Mouse (Mus musculus) stomach, embryonic 14.5 days (tissue): ENCODE results near the gene Tenm4. TPM values are rescaled to one million over a fixed set of nuclear protein-coding genes. Genes with fewer than 3 reads are reported as not detected.

Experiments
- ATAC-seq: fragments of 200-750 bp; cut with Nextera tagmentation; 2 replicates; pipeline ENCODE4 v1.8.0; 2017; ENCODE audit warnings: low read depth, moderate TSS enrichment; ENCODE audit not compliant: insufficient number of reproducible peaks, insufficient read depth, low FRiP score
- H3K27ac ChIP-seq: fragments of 300-500 bp; sonication (generic); 2 replicates; pipeline ENCODE4 v1.5.1; 2014; ENCODE audit warnings: mild to moderate bottlenecking, low read length, moderate library complexity, mixed read lengths
- H3K27me3 ChIP-seq: fragments of 300-500 bp; sonication (generic); 2 replicates; pipeline ENCODE4 v1.6.1; 2014; ENCODE audit warnings: low read length, control low read depth, mixed read lengths; ENCODE audit not compliant: control insufficient read depth, insufficient read depth
- H3K36me3 ChIP-seq: fragments of 300-500 bp; sonication (generic); 2 replicates; pipeline ENCODE4 v1.6.1; 2014; ENCODE audit warnings: mild to moderate bottlenecking, control low read depth, low read length, moderate library complexity, mixed read lengths; ENCODE audit not compliant: control insufficient read depth, insufficient read depth
- H3K4me1 ChIP-seq: fragments of 300-500 bp; sonication (generic); 2 replicates; pipeline ENCODE4 v1.6.1; 2014; ENCODE audit warnings: low read length, control low read depth, mixed read lengths; ENCODE audit not compliant: control insufficient read depth, insufficient read depth
- H3K4me2 ChIP-seq: fragments of 300-500 bp; sonication (generic); replicated peaks from 2 replicates; pipeline ENCODE4 v1.6.1; 2014; ENCODE audit warnings: low read depth, low read length, control low read depth
- H3K4me3 ChIP-seq: fragments of 300-500 bp; sonication (generic); 2 replicates; pipeline ENCODE4 v1.5.1; 2014; ENCODE audit warnings: low read depth, low read length, control low read depth
- H3K9ac ChIP-seq: fragments of 300-500 bp; sonication (generic); replicated peaks from 2 replicates; pipeline ENCODE4 v1.6.1; 2014; ENCODE audit warnings: low read depth, mild to moderate bottlenecking, control low read depth, low read length, moderate library complexity, mixed read lengths
- H3K9me3 ChIP-seq: fragments of 300-500 bp; sonication (generic); 2 replicates; pipeline ENCODE4 v1.6.1; 2016; ENCODE audit warnings: low read depth, low read length, control low read depth; ENCODE audit not compliant: control insufficient read depth
- WGBS: fragments of 180-500 bp; shearing (Covaris S2); extraction: QIAGEN DNeasy Blood & Tissue Kit; methylation state at CpG from one replicate; pipeline ENCODE4 v1.1.7; 2014; 5-methylcytosine and 5-hydroxymethylcytosine counted together
- polyA plus RNA-seq: library from polyadenylated mRNA; unstranded; fragments of >200 nt; fragmentation: Nextera tagmentation; extraction: Ambion mirVana; gene quantifications from 2 replicates; pipeline ENCODE4 v1.2.1, GENCODE M21; 2014

The Tenm4 gene
- polyA plus RNA-seq, 1 experiment from 2014 or later = 28.8 TPM

GRCm38 (mm10) chr7:96455957-96456356 is 284.9 kb downstream of the Tenm4 start:
- Histone ChIP-seq H3K27ac (no peak overlapping the region), H3K27me3 (no peaks in the 10 kb centered on the region), H3K4me1 (no peaks in the 10 kb centered on the region), H3K4me3 (no peak overlapping the region), H3K36me3 (no peaks in the 10 kb centered on the region), H3K9me3 (no peaks in the 10 kb centered on the region), H3K4me2 (no peak overlapping the region), H3K9ac (no peak overlapping the region)
- ATAC-seq = no peak
- WGBS = 53% methylated on average over 2 of the region's 2 CpGs

- Histone ChIP-seq H3K4me1 (no peaks in the 10 kb centered on the region), H3K27me3 (no peaks in the 10 kb centered on the region), H3K27ac (no peak overlapping the region), H3K36me3 (no peaks in the 10 kb centered on the region), H3K9me3 (no peaks in the 10 kb centered on the region), H3K4me3 (no peak overlapping the region), H3K9ac (no peak overlapping the region), H3K4me2 (no peak overlapping the region)
- 60% methylated on average over 2 of the region's 2 CpGs for WGBS
- no peak for ATAC-seq
Observed at GRCm38 (mm10) chr7:96456618-96457017, 285.6 kb downstream of the Tenm4 start.

GRCm38 (mm10) chr7:96457891-96458290 is 286.8 kb downstream of the Tenm4 start:
- Histone ChIP-seq H3K27me3 (no peaks in the 10 kb centered on the region), H3K36me3 (no peaks in the 10 kb centered on the region), H3K4me3 (no peak overlapping the region), H3K4me1 (no peaks in the 10 kb centered on the region), H3K9me3 (no peaks in the 10 kb centered on the region), H3K27ac (no peak overlapping the region), H3K4me2 (no peak overlapping the region), H3K9ac (no peak overlapping the region)
- WGBS = 80% methylated on average over 2 of the region's 2 CpGs
- ATAC-seq = no peak

GRCm38 (mm10) chr7:96458992-96459391 is 287.9 kb downstream of the Tenm4 start:
- no peaks in the 10 kb centered on the region for H3K9me3 ChIP-seq
- H3K4me3 ChIP-seq = no peak overlapping the region
- no peaks in the 10 kb centered on the region for H3K36me3 ChIP-seq
- no peak overlapping the region for H3K9ac ChIP-seq
- no peak overlapping the region for H3K27ac ChIP-seq
- no peaks in the 10 kb centered on the region for H3K4me1 ChIP-seq
- no peak overlapping the region for H3K4me2 ChIP-seq
- ATAC-seq = no peak
- no peaks in the 10 kb centered on the region for H3K27me3 ChIP-seq
- WGBS = 67% methylated on average over 6 of the region's 6 CpGs

GRCm38 (mm10) chr7:96466761-96467160 is 295.7 kb downstream of the Tenm4 start:
- Histone ChIP-seq H3K9ac (no peak overlapping the region), H3K9me3 (no peaks in the 10 kb centered on the region), H3K36me3 (no peaks in the 10 kb centered on the region), H3K4me3 (no peak overlapping the region), H3K27me3 (no peaks in the 10 kb centered on the region), H3K4me2 (no peak overlapping the region), H3K4me1 (no peaks in the 10 kb centered on the region), H3K27ac (no peak overlapping the region)
- no peak for ATAC-seq
- WGBS = 88% methylated on average over 3 of the region's 3 CpGs

- Histone ChIP-seq H3K4me1 (no peaks in the 10 kb centered on the region), H3K4me2 (no peak overlapping the region), H3K36me3 (no peaks in the 10 kb centered on the region), H3K4me3 (no peak overlapping the region), H3K9ac (no peak overlapping the region), H3K27ac (no peak overlapping the region), H3K27me3 (no peaks in the 10 kb centered on the region), H3K9me3 (no peaks in the 10 kb centered on the region)
- WGBS = 85% methylated on average over 6 of the region's 6 CpGs
- ATAC-seq = no peak
Observed at GRCm38 (mm10) chr7:96470821-96471220, 299.8 kb downstream of the Tenm4 start.

GRCm38 (mm10) chr7:96474560-96475089 is 303.6 kb downstream of the Tenm4 start:
- Histone ChIP-seq H3K27me3 (no peaks in the 10 kb centered on the region), H3K4me2 (no peak overlapping the region), H3K9me3 (no peaks in the 10 kb centered on the region), H3K36me3 (no peaks in the 10 kb centered on the region), H3K4me1 (no peaks in the 10 kb centered on the region), H3K9ac (no peak overlapping the region), H3K27ac (no peak overlapping the region), H3K4me3 (no peak overlapping the region)
- WGBS = 84% methylated on average over 11 of the region's 11 CpGs
- no peak for ATAC-seq

GRCm38 (mm10) chr7:96476987-96477613 is 306.1 kb downstream of the Tenm4 start:
- H3K27ac ChIP-seq = no peak overlapping the region
- 84% methylated on average over 6 of the region's 6 CpGs for WGBS
- H3K4me3 ChIP-seq = no peak overlapping the region
- no peaks in the 10 kb centered on the region for H3K4me1 ChIP-seq
- no peak overlapping the region for H3K4me2 ChIP-seq
- no peaks in the 10 kb centered on the region for H3K36me3 ChIP-seq
- H3K27me3 ChIP-seq = no peaks in the 10 kb centered on the region
- no peak overlapping the region for H3K9ac ChIP-seq
- no peak for ATAC-seq
- H3K9me3 ChIP-seq = no peaks in the 10 kb centered on the region

- no peak overlapping the region for H3K4me3 ChIP-seq
- 78% methylated on average over 6 of the region's 6 CpGs for WGBS
- H3K4me1 ChIP-seq = no peaks in the 10 kb centered on the region
- no peak overlapping the region for H3K9ac ChIP-seq
- H3K4me2 ChIP-seq = no peak overlapping the region
- ATAC-seq = no peak
- no peak overlapping the region for H3K27ac ChIP-seq
- no peaks in the 10 kb centered on the region for H3K9me3 ChIP-seq
- H3K36me3 ChIP-seq = no peaks in the 10 kb centered on the region
- H3K27me3 ChIP-seq = no peaks in the 10 kb centered on the region
Observed at GRCm38 (mm10) chr7:96479139-96479538, 308.1 kb downstream of the Tenm4 start.
